Mouse (Mus musculus) urinary bladder, postnatal 4 days (tissue): ENCODE measurements around the gene Cdx4.

Experiments
- DNase-seq, 2 experiments: peaks; one replicate each; pipeline ENCODE4 v3.0.0; 2021 to 2022; ENCODE audit warnings: low spot score in 2 of 2

The Cdx4 gene

DNA sequence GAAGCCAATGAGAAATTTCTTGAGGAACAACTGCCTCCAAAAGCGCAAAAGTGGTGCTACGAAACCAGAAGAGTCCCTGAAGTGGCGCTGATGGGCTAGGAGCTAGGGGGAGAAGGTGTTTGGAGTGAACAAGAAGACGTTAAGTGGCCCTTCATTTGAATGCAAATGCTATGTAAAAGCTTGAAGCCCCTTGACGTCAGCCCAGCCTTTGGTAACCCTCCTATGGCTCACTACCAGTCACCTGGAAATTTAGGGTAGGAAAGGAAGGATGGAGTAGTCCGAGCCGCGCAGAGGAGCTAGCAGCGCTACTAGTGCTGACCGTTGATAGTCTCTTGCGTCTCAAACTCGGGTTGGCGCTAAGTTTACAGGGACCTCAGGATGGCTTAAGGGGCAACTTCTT, at the start of gene Cdx4:
Gene Cdx4, plus strand, starts transcription at position 253 of the 400 bp plus-strand sequence.
- DNase-seq: no peak

DNA sequence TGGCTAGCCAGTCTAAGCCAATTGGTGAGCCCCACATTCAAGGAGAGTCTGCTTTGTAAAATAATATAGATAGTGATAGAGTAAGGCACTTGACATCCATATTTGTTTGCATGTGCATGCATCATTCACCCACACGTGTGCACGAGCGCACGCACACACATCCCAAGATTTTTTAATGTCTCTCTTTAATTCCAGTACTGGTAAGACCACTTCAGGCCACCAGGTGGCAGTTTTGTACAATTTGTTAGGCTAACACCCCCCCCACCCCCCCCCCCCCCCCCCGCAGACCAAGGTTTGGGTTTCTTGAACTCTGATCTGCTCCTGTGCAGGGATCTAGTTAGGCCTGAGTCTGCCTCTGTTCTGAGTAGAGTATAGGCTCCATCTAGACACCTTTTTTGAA, 46.9 kb upstream of the Cdx4 start:
- no peak for DNase-seq

DNA sequence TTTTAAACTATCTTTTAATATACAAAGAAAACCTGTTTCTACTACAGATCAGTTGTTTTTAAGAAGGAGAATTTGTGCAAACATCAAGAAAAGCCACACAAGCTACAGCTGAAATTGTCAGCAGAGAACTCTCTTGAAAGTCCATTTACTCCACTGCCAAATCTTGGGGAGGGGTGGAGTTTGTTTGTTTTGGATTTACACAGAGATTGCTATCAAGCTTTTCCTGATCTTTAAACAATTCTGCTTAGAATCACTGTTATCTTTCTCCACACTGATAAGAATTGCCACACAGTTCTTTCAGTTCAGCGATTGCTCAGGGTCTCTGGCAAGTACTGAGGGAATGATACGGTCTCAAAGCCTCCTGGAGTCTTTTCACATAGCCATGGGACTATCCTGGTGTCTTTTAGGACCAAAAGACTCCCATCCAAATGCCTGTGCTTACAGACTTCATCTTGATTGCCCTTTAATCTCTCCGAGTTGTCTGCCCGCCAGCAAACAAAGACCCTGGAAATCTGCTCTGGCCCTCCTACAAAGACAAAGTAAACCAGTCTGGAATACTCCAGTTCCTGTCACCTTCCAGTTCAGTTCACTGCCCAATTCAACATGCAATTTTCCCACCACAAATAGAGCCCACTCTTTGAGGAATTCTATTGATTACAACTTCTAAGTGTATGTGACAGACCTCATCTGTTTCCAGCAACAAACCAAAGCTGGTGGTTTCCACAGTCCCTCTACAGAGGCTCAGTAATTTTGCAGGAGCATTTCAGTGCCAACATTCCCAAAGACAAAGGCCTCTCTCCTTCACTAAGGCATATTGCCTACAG, 34.1 kb upstream of the Cdx4 start:
- DNase-seq: no peak

DNA sequence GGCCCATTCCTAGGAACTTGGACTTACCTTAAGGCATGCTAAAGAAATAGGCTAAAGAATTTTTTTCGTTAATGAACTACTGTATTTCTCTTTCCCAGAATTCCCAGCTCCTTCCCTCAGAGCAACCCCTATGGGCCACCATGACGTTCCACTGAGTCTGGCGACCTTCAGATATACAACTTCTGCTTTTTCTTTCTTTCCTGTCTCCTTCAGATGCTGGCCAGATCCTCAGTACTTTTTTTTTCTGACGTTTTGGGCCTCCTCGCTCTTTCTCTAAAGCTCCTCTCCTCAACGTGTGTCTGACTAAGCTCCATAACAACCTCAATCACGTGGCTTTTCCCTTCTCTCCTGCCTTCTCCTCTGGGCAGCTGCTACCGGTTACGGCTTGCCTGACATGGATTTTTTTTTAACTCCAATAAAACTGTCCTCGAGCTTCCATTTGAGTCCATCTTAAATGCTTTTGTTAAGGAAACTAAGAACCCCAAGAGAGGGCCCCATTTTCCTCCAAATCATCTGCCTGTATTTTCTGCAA, 33.3 kb upstream of the Cdx4 start:
- no peak for DNase-seq

DNA sequence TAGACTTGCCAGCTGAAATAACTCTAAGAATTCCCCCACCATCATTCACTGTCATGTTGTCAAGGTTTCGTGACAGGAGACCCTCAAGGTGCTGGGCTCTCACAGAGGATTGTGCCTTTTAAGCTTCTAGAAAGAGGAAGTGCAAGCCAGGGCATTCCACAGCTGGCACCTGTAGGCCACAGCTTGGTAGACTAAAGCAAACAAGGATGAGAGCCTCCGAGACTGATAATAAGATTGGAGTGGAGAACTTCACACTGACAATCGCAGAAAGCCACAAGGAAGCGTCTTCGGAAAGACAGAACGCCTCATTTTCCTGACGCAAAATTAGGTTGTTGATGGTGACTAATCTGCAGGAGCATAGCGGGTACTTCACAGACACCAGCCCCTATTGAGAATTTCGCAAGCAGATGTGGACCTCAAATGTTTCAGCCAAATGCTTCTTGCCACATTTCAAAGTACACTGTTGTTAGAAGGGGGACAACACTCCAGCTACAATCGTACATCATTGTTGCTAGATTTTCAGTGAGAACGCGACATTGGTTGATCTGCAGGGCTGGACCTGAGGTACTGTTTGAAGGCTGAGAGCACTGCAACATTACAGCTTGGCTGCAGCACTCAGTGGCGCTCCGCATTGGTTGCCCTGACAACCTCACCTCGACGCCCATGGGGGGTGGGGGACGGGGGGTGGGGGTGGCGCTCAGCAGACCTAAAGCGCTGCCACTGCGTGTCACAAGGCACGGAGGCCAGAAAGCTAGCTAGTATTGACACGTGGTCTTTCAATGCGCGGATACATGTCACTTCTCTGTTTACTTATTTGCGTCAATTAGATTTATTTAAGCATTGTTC, 32.5 kb upstream of the Cdx4 start:
- DNase-seq: no peak

DNA sequence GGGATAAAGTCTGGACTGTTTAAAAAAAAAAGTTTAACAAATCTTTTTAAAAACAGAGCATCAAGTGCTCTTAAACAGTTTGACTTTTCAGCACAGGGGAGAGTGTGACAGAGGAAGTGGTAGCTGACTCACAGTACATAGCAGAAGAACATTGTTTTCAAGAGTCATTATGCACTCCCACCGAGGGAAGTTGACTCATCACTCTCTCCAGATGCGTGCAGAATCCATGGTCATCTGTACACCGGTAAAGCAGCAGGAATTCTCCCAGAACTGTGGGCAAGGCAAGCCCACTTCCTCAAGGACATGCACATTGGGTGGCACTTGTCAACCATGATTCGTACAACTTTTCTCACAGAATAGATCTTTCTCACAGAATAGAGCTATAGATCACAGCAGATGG, 22.3 kb upstream of the Cdx4 start:
- no peak for DNase-seq

DNA sequence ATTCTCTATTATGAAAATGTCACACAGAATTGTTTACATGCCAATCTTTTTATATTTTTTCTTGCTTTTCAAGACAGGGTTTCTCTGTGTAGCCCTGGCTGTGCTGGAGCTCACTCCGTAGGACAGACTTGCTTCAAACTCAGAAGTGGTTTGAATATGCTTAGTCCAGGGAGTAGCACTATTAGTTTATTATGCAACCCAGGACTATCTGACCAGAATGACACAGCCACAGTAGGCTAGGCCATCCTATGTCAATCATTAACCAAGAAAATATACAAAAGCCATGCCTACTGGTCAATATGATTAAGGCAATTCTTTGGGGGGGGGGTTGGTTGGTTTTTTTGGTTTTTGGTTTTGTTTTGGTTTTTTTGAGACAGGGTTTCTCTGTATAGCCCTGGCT, 12.9 kb upstream of the Cdx4 start:
- DNase-seq: no peak

DNA sequence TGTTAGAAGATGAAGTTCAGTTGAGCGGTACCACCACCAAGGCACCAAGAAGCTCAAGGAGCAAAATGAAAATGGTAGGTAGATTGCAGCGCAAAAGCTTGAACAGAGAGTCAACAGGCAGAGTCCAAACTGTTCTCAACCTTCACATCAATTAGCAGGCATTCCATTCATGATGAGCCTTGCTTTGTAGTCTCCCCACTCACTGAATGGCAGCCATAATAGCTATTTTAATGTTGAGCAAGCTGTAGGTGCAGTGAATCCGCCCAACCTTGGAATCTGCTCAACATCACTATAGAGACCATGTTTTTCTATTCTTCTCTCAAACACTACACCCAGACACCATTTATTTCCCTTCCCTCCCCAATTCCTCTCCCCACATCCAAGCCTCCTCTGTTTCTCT, 9.5 kb upstream of the Cdx4 start:
- no peak for DNase-seq

DNA sequence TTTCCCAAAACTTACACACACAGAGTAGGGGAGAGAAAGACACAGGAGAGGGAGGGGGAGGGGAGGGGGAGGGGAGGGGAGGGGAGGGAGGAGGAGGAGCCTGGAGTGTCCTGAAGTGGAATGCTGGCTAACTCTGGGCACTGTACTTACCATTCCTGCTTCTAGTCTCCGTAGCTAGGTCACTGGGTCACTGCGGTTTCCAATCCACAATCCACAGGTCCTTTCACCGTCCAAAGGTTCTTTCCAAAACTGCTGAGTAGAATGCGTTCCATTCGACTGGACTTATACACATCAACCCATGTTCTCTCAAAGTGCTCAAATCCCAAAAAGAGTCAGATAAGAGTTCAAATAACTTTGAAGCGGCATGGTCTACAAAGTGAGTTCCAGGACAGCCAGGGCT, 7.1 kb upstream of the Cdx4 start:
- no peak for DNase-seq

DNA sequence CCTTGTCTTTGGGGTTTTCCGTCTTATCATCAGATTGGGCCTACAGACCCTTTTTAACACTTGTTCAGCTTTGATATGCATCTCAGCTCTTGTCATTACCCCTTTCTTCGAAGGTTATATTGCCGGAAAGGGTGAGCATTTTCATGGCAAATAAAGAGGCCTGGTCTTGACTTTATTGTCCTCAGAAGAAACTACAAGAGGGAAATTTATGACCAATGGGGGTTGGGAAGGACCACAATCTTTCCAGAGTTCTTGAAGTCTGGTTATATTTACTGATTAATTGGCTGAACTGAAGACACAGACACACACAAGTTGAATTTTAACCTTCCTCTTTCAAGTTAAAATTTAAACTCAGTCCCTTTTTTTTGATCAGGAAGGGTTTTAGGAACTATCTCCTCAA, 4.7 kb downstream of the Cdx4 start:
- DNase-seq: no peak

DNA sequence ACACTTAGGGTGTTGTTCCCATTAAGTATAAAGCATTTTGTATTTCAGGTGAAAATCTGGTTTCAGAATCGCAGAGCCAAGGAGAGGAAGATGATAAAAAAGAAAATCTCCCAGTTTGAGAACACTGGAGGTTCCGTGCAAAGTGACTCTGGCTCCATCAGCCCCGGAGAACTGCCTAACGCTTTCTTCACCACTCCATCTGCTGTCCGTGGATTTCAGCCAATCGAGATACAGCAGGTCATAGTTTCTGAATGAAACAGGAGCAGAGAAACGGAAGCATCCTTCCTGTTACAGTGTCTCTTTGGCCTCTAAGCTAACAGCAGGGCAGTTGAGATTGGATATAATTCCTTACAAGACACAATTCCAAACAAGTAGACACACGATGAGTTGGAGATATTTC, 8.2 kb downstream of the Cdx4 start:
- no peak for DNase-seq

DNA sequence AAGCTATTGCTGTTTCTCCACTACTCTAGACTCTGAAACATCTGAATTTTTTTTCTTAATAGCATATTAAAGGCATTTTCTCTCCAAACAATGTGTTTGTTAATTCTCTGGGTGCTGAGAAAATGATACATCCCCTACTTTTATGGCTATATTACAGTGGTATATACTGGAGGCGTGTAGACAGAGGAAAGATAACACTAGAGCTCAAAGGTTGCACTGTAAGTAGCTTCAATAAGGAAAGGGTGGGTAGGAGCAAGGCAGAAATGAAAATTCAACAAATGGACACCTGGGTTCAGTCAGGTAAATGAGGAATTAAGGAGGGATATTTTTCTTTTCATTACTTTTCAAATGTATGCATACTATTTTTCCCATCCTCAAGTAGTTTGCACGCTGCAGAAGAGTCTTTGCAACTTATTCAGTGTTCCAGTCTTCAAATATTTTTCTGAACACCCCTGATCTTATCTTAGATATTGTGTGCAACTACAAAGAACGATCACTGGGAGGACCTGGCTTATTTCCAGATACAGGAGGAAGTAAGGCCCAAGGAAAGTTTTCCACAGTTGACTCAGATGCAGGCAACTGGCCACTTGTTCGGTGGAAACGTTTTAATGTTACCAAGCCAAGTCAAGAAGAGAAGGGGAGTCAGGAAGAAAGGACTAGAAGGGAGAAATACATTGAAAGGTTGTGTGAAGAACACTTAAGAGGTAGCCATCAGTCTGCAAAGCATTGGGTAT, 10.1 kb downstream of the Cdx4 start:
- no peak for DNase-seq

DNA sequence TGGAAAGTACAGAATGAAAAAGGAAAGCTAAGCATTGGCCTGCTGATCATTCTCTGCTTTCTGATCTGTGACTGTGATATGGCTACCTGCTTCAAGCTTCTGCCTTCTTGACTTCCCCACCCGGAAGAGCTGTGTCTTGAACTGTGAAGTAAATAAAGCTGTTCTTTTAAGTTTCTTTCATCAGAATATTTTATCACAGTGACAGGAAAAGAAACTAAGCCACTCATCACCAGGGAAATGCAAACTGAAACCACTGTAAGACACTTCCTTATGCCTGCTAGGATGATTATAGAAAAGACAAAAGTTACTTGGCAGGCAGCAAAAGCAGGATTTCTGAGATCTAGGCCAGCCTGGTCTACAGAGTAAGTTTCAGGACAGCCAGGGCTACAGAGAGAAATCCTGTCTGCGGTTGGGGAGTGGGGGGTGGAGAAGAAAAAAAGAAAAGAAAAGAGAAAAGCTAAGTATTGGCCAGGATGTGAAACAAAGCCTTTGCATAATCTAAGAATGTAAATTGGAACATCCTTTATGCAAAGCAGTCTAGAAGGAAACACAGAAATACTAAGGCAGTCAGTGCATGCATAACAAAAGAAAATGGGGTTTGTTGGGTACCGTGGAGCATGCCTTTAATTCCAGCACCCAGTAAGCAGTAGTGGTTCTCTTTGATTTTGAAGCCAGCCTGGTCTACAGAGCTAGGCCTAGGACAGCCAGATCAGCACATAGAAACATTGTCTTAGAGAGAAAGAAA, 20.3 kb downstream of the Cdx4 start:
- DNase-seq: no peak

DNA sequence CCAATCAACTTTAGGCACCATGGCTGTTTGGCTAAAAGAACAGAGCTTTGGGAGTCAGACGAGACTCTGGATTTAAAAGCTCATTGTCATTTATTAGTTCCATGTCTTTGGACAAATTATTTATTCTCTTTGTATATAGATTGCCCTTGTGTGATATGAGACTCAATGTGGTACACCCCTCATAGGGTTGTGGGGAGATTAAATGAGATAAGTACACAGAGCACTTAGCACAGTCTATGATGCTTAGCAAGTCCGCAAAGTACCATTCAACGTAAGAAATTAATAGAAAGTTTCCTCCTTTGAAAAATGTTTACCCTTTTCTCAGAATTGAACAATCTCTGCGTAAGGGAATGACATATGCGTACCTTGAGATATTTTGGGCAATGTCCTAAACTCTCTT, 34.6 kb downstream of the Cdx4 start:
- no peak for DNase-seq

DNA sequence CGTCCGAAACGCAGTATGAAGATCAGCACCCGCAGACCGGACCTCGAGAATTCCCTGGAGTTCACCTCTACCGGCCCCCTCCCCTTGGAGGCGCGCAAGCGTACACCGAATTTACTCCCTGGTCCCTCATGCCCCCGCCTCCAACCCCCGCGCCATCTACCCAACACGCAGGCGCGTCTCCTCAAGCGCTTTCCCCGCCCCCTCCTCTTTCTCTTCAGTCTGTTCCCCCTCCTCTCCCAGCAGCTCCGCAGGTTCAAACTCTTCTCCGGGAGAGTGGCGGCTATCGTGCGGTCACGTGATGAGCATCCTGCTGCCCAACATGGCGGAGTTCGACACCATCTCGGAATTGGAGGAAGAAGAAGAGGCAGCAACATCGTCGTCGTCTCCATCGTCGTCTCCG, 35.1 kb downstream of the Cdx4 start, which contains the start of gene Chic1:
Gene Chic1, plus strand, starts transcription at position 190 of the 400 bp plus-strand sequence.
- DNase-seq: peak; percentile 64 to 80

DNA sequence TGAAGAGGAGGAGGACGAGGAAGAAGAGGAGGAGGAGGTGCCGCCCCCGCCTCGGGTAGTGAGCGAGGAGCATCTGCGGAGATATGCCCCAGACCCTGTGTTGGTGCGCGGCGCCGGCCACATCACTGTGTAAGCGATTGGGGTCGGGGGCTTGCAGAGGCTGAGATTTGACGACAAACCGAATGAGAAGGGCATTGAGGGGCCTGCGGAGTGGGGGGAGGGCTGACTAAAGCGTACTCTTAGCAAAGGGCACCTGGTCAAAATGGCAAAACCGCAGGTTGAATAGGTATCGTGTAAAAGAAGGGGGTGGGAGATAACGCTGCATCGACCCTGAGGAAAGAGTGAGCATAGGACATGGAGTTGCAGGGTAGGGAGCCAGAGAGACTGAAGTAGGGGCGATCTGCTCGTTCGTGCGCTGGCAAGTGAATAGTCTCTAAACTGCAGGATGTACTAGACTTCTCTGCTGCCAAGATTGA, 35.6 kb downstream of the Cdx4 start:
- DNase-seq: peak in 1 of 2 experiments; percentile 60

DNA sequence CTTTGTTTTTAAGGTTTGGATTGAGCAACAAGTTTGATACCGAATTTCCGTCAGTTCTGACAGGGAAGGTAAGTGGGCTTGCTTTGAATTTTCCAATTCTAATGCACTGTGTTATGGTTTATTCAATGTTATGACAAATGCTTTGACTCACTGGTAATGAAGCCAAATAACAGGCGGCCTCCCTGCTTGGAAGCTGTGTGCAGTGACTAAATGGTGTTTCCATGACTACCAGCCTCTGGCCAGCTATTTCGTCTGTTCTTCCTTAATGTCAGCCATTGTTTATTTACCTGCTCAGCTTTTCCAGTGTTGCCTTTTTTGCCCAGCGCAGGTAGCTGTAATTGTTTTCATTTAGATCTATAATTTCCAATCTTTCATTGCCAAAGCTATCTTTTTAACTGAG, 45.0 kb downstream of the Cdx4 start:
- DNase-seq: no peak

DNA sequence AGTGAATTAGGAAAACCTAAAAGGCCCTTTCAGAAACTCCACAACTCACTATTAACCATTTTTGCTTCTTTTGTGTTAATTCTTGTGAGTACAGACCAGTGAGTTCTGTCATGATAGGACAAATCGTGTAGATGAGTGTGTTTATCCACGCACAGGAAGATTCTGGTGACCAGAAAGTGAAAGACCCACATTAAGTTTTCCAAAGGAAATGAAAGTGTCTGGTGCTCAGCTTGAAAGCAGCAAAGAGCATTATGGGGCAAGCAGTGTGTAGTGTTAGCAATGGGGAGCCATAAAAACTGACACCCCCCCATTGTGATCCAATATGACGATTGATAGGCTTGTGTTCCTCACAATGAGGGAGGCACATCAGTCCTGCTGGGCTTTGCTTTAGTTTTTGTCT, 47.5 kb downstream of the Cdx4 start:
- DNase-seq: no peak

DNA sequence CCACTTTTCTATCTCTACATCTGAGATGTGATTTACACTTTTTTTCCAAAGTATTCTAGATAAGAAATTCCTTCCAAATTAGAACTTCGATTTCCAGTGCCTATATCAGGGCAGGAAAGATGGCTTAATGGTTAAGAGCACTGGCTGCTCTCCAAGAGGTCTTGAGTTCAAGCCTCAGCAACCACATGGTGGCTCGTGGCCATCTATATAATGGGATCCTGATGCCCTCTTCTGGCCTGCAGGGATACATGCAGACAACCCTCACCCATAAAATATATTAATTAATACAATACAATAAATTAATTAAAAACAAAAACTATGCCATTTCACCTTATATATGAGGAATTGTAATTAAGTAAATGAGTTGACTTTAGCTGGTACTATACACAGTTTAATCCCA, 50.0 kb downstream of the Cdx4 start:
- no peak for DNase-seq

DNA sequence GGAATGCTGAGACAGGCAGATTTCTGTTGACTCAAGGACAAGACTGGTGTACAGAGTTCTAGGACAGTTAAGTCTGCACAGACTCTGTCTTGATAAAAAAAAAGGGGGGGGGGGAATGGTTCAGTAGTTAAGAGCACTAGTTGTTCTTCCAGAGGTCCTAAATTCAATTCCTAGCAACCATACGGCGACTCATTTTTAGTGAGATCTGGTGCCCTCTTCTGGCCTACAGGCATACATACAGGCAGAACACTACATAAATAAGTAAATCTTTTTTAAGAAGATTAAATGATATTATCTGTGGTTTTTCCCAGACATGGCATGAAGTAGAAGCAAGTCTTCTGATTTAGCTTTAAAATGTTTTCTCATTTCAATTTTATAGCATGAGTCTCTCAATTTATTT, 50.4 kb downstream of the Cdx4 start:
- DNase-seq: no peak

DNA sequence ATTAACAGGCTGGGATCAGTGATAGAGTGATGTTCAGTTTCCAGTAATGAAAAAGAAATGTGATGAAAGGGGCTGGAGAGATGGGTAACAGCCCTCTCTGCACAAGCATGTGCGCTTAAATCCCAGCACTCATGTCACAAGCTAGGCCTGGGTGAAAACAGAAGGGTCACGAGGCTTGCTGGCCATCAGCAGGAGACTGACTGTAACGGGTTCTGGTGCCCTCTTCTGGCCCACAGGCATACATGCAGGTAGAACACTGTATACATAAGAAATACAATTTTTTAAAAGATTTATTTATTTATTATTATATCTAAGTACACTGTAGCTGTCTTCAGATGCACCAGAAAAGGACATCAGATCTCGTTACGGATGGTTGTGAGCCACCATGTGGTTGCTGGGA, 53.1 kb downstream of the Cdx4 start:
- DNase-seq: no peak
